Comparison of ENCODE assay signal across 9 mouse cellular contexts in the genomic region with DNA sequence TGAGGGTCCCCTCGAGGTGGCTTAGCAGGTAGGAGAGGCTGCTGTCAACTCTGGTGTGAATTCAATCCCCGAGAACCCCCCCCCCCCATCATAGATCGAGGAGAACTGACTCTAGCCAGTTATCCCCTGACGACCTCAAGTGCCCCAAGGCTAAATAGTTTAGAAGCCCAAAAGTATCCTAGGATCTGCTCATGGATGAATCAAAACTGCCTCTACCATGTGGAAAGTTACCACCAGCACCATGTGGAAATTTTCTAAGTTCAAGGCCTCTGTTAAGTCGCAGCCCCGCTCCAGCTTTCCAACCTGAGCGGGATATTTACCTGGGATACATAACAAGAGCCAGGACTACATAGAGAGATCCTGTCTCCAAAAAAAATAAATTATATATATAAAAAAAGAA. TPM values are rescaled to one million over a fixed set of nuclear protein-coding genes. Genes with fewer than 3 reads are reported as not detected.
DNase-seq lines count a peak whose midpoint lies in the region; ATAC-seq and TF ChIP-seq lines count a peak whose summit lies in the region.
"Had no signal": no experiment of that assay in that cellular context is flagged by ENCODE, and none has a peak within 500 bp of the region (broad histone marks: within the 10 kb centered on the region; RNA-seq: fewer than 3 reads in every experiment).

No protein-coding gene starts in this region.

- H3K36me3 ChIP-seq in heart, postnatal 0 days (replicated peaks; ENCODE audit: control insufficient read depth, insufficient read depth, low read length): no peaks in the 10 kb centered on the region
- H3K36me3 ChIP-seq in hindbrain, embryonic 13.5 days: no peaks in the 10 kb centered on the region
- no peaks in the 10 kb centered on the region; the same call in 1 of the 2 replicates for H3K36me3 ChIP-seq in midbrain, embryonic 14.5 days (ENCODE audit: control insufficient read depth, insufficient read depth, low read length)

- H3K9me3 ChIP-seq in heart, postnatal 0 days (replicated peaks; ENCODE audit: control insufficient read depth, low read length): no peaks in the 10 kb centered on the region
- no peaks in the 10 kb centered on the region for H3K9me3 ChIP-seq in hindbrain, embryonic 13.5 days
- no peaks in the 10 kb centered on the region for H3K9me3 ChIP-seq in midbrain, embryonic 14.5 days (ENCODE audit: control insufficient read depth, low read length)

- H3K4me2 ChIP-seq in heart, postnatal 0 days (ENCODE audit: low read depth, low read length): peak overlapping the region; percentile 68
- H3K4me2 ChIP-seq in hindbrain, embryonic 13.5 days: peak overlapping the region; percentile 78
- H3K4me2 ChIP-seq in midbrain, embryonic 14.5 days (ENCODE audit: low read length): peak overlapping the region; percentile 80

- peak overlapping the region; percentile 97; the same call in 1 of the 2 replicates for H3K27ac ChIP-seq in heart, postnatal 0 days (ENCODE audit: low read depth)
- no peak overlapping the region; the same call in 1 of the 2 replicates for H3K27ac ChIP-seq in hindbrain, embryonic 13.5 days
- H3K27ac ChIP-seq in midbrain, embryonic 14.5 days (replicated peaks; ENCODE audit: low read depth, low read length): no peak overlapping the region

- 0 out of 2 replicates have a peak overlapping the region, but pooled peaks have one; percentile 83 for H3K9ac ChIP-seq in heart, postnatal 0 days (replicated peaks; ENCODE audit: low read depth, low read length)
- peak overlapping the region; percentile 86 for H3K9ac ChIP-seq in hindbrain, embryonic 13.5 days
- peak overlapping the region; percentile 85 for H3K9ac ChIP-seq in midbrain, embryonic 14.5 days (replicated peaks; ENCODE audit: low read length)

- no peak for TF ChIP-seq CTCF in heart, postnatal 0 days (IDR thresholded peaks at IDR 0.05; ENCODE audit: low read depth)

- ATAC-seq in heart, postnatal 0 days (ENCODE audit: insufficient read depth, low read depth): no peak
- no peak for ATAC-seq in hindbrain, embryonic 13.5 days (ENCODE audit: low FRiP score)
- ATAC-seq in midbrain, embryonic 14.5 days (ENCODE audit: low FRiP score, low TSS enrichment): no peak
- ATAC-seq in cerebellum, adult (ENCODE audit: insufficient number of reproducible peaks, low FRiP score, low TSS enrichment): no peak

- peaks cover 22% of the 10 kb centered on the region for H3K4me1 ChIP-seq in heart, postnatal 0 days (ENCODE audit: control insufficient read depth, insufficient read depth)
- H3K4me1 ChIP-seq in hindbrain, embryonic 13.5 days (replicated peaks): peaks cover 30% of the 10 kb centered on the region
- H3K4me1 ChIP-seq in midbrain, embryonic 14.5 days (ENCODE audit: control insufficient read depth, insufficient read depth, low read length): peaks cover 29% of the 10 kb centered on the region

- H3K27me3 ChIP-seq in heart, postnatal 0 days (ENCODE audit: control insufficient read depth, insufficient read depth, low read length): no peaks in the 10 kb centered on the region
- 0 out of 2 replicates have a peak, but pooled peaks cover 3% of the 10 kb centered on the region for H3K27me3 ChIP-seq in hindbrain, embryonic 13.5 days
- H3K27me3 ChIP-seq in midbrain, embryonic 14.5 days (ENCODE audit: control insufficient read depth, insufficient read depth, low read length): no peaks in the 10 kb centered on the region

- peak overlapping the region; percentile 80; the same call in 1 of the 2 replicates for H3K4me3 ChIP-seq in heart, postnatal 0 days (ENCODE audit: low read depth, low read length)
- H3K4me3 ChIP-seq in hindbrain, embryonic 13.5 days: peak overlapping the region; percentile 92
- peak overlapping the region; percentile 75 for H3K4me3 ChIP-seq in midbrain, embryonic 14.5 days (replicated peaks; ENCODE audit: low read depth, low read length)

- no peak for TF ChIP-seq EP300 in heart, postnatal 0 days (IDR thresholded peaks at IDR 0.05; ENCODE audit: low read depth)

- no peak for DNase-seq in heart, postnatal 0 days (ENCODE audit: low spot score)
- DNase-seq in heart, adult 9 months (ENCODE audit: low spot score in 2 of 2): no peak
- peak; percentile 26 for DNase-seq in ZHBTc4 (ENCODE audit: low read depth, low spot score)
- no peak for DNase-seq in midbrain, embryonic 14.5 days
- DNase-seq in right cerebral cortex, postnatal 10 days (ENCODE audit: low spot score in 2 of 2): no peak
- DNase-seq in thymus, postnatal 0 days (ENCODE audit: low spot score): no peak

- WGBS in heart, postnatal 0 days: 59% methylated on average over 7 of the region's 7 CpGs
- 78% methylated on average over 7 of the region's 7 CpGs for WGBS in hindbrain, embryonic 13.5 days
- WGBS in midbrain, embryonic 14.5 days: 70% methylated on average over 7 of the region's 7 CpGs

RNA-seq across cellular contexts. Expression of a gene that starts 1.5 kb away (rescaled TPM):
- total RNA-seq in heart, postnatal 0 days (2014; rRNA removed; ENCODE audit: low replicate concordance): 20.0 and 32.8 TPM in 2 replicates
- 21.4 and 22.3 TPM in 2 replicates for polyA plus RNA-seq in heart, postnatal 0 days (2015; fragmentation: Nextera tagmentation; extraction: Ambion mirVana)
- polyA plus RNA-seq in hindbrain, embryonic 13.5 days (2015; fragmentation: Nextera tagmentation; extraction: Ambion mirVana): 69.7 and 77.0 TPM in 2 replicates
- 59.7 and 65.8 TPM in 2 replicates for polyA plus RNA-seq in midbrain, embryonic 14.5 days (2014; fragmentation: Nextera tagmentation; extraction: Ambion mirVana)
- polyA plus RNA-seq in thymus, postnatal 0 days (2015; fragmentation: Nextera tagmentation; extraction: Ambion mirVana): 51.1 and 55.8 TPM in 2 replicates

RNA-seq across cellular contexts. Expression of a gene that starts 1.6 kb away (rescaled TPM):
- not detected in 2 replicates for total RNA-seq in heart, postnatal 0 days (2014; rRNA removed; ENCODE audit: low replicate concordance)
- polyA plus RNA-seq in heart, postnatal 0 days (2015; fragmentation: Nextera tagmentation; extraction: Ambion mirVana): 0.30 TPM in 1 of 2 replicates, not detected in the other
- 0.39 TPM in 1 of 2 replicates, not detected in the other for polyA plus RNA-seq in hindbrain, embryonic 13.5 days (2015; fragmentation: Nextera tagmentation; extraction: Ambion mirVana)
- polyA plus RNA-seq in midbrain, embryonic 14.5 days (2014; fragmentation: Nextera tagmentation; extraction: Ambion mirVana): 0.58 TPM in 1 of 2 replicates, not detected in the other
- not detected in 2 replicates for polyA plus RNA-seq in thymus, postnatal 0 days (2015; fragmentation: Nextera tagmentation; extraction: Ambion mirVana)
- total RNA-seq: megakaryocyte progenitor cell, adult 5-6 weeks had no signal

RNA-seq across cellular contexts. Expression of a gene that starts 35.2 kb away (rescaled TPM):
- total RNA-seq in heart, postnatal 0 days (2014; rRNA removed; ENCODE audit: low replicate concordance): 58.7 and 62.3 TPM in 2 replicates
- polyA plus RNA-seq in heart, postnatal 0 days (2015; fragmentation: Nextera tagmentation; extraction: Ambion mirVana): 60.7 and 73.1 TPM in 2 replicates
- 131 and 132 TPM in 2 replicates for polyA plus RNA-seq in hindbrain, embryonic 13.5 days (2015; fragmentation: Nextera tagmentation; extraction: Ambion mirVana)
- polyA plus RNA-seq in midbrain, embryonic 14.5 days (2014; fragmentation: Nextera tagmentation; extraction: Ambion mirVana): 125 TPM in 2 replicates
- 98.8 and 108 TPM in 2 replicates for polyA plus RNA-seq in thymus, postnatal 0 days (2015; fragmentation: Nextera tagmentation; extraction: Ambion mirVana)

RNA-seq across cellular contexts. Expression of a gene that starts 40.7 kb away (rescaled TPM):
- total RNA-seq in heart, postnatal 0 days (2014; rRNA removed; ENCODE audit: low replicate concordance): 200 and 216 TPM in 2 replicates
- polyA plus RNA-seq in heart, postnatal 0 days (2015; fragmentation: Nextera tagmentation; extraction: Ambion mirVana): 29.2 and 33.5 TPM in 2 replicates
- polyA plus RNA-seq in hindbrain, embryonic 13.5 days (2015; fragmentation: Nextera tagmentation; extraction: Ambion mirVana): 10.1 and 11.7 TPM in 2 replicates
- 9.6 and 12.2 TPM in 2 replicates for polyA plus RNA-seq in midbrain, embryonic 14.5 days (2014; fragmentation: Nextera tagmentation; extraction: Ambion mirVana)
- polyA plus RNA-seq in thymus, postnatal 0 days (2015; fragmentation: Nextera tagmentation; extraction: Ambion mirVana): 12.6 and 17.0 TPM in 2 replicates
